8 mouse cellular contexts compared by ENCODE assay signal in the genomic region with DNA sequence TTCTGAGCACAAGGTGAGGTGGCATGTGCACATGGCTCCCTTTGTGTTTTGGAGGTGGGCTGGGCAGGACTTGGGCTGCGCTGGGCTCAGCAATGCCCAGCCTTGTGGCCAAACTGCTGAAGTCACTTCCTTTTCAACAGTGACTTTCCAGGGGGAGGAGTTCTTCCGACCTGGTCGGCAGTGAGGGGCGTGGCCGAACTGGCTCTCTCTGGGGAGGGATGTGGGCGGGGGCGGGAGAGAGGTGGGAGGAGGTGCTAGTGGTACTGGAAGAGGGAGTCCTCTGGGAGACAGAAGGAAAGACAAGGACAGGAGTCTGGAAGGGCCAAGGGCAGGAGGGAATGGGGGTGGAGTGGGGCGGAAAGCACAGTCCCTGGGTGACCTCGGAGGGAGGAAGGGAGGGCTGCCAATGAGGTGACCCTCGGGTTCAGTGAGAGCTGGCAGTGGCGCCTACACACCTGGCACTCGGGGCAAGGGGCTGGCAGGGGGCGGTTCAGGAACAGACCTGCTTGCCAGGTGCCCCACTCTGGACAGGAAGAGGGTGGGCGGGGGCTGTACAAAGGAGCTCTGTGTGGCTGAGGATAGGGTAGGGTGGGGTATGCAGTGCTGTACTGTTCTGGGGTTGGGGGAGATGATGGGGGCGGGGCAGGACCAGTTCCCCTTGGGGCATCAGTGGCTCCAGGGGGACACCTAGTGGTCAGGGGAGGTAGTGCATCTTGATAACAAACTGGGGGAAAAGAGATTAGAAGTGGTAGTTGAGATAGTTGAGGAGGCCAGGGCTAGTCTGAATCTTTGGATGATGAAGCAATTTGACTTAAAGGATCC. TPM values are rescaled to one million over a fixed set of nuclear protein-coding genes. Genes with fewer than 3 reads are reported as not detected.
DNase-seq lines count a peak whose midpoint lies in the region; ATAC-seq and TF ChIP-seq lines count a peak whose summit lies in the region.

No protein-coding gene starts in this region.

- H3K4me3 ChIP-seq in embryonic facial prominence, embryonic 10.5 days: peak overlapping the region; percentile 46
- H3K4me3 ChIP-seq in intestine, postnatal 0 days (ENCODE audit: low read depth, low read length): peak overlapping the region; percentile 17; the same call in 1 of the 2 replicates
- H3K4me3 ChIP-seq in liver, embryonic 11.5 days (ENCODE audit: low read depth, low read length): peak overlapping the region; percentile 30
- H3K4me3 ChIP-seq in testis, adult 2 months (ENCODE audit: control insufficient read depth, low read depth, low read length): no peak overlapping the region

- ATAC-seq in intestine, postnatal 0 days: peak; percentile 76
- ATAC-seq in liver, embryonic 11.5 days (replicated peaks; ENCODE audit: low FRiP score): peak; percentile 45
- ATAC-seq in monocyte, adult 5-6 weeks (replicated peaks; ENCODE audit: insufficient number of reproducible peaks, low FRiP score, low TSS enrichment, poor library complexity, severe bottlenecking): peak; percentile 65

- H3K9ac ChIP-seq in intestine, postnatal 0 days (ENCODE audit: low read depth, low read length): no peak overlapping the region
- H3K9ac ChIP-seq in liver, embryonic 11.5 days (ENCODE audit: low read depth, low read length): 0 out of 2 replicates have a peak overlapping the region, but pooled peaks have one; percentile 11

- peak overlapping the region; percentile 58 for H3K4me2 ChIP-seq in intestine, postnatal 0 days (replicated peaks; ENCODE audit: low read depth)
- peak overlapping the region; percentile 71 for H3K4me2 ChIP-seq in liver, embryonic 11.5 days

- DNase-seq in B cell, adult 2 months: peak; percentile 92 to 93
- peak; percentile 92 for DNase-seq in adrenal gland, adult 2 months
- peak; percentile 85 for DNase-seq in embryonic facial prominence, embryonic 10.5 days (ENCODE audit: low spot score)
- peak; percentile 99 for DNase-seq in heart, adult 11 months
- peak; percentile 83 for DNase-seq in liver, embryonic 11.5 days (ENCODE audit: low spot score)

- H3K4me1 ChIP-seq in embryonic facial prominence, embryonic 10.5 days: peaks cover 89% of the 10 kb centered on the region
- H3K4me1 ChIP-seq in intestine, postnatal 0 days (replicated peaks; ENCODE audit: control insufficient read depth, insufficient read depth, low read length): peaks cover 22% of the 10 kb centered on the region
- H3K4me1 ChIP-seq in liver, embryonic 11.5 days (replicated peaks; ENCODE audit: control insufficient read depth, insufficient read depth, low read length): peaks cover 64% of the 10 kb centered on the region
- peaks cover 4% of the 10 kb centered on the region; the same call in 1 of the 2 replicates for H3K4me1 ChIP-seq in testis, adult 2 months (ENCODE audit: control insufficient read depth, insufficient read depth, low read length)

- 2% methylated on average over 15 of the region's 15 CpGs for WGBS in embryonic facial prominence, embryonic 10.5 days
- 4% methylated on average over 15 of the region's 15 CpGs for WGBS in intestine, postnatal 0 days
- WGBS in liver, embryonic 11.5 days: 3% methylated on average over 14 of the region's 15 CpGs

- H3K27me3 ChIP-seq in embryonic facial prominence, embryonic 10.5 days (replicated peaks; ENCODE audit: low read depth, poor library complexity, severe bottlenecking): no peaks in the 10 kb centered on the region
- H3K27me3 ChIP-seq in intestine, postnatal 0 days (replicated peaks; ENCODE audit: control insufficient read depth, insufficient read depth, low read length): no peaks in the 10 kb centered on the region
- no peaks in the 10 kb centered on the region for H3K27me3 ChIP-seq in liver, embryonic 11.5 days (replicated peaks; ENCODE audit: control insufficient read depth, insufficient read depth, low read length)
- H3K27me3 ChIP-seq in testis, adult 2 months (ENCODE audit: control insufficient read depth, insufficient read depth, low read length): no peaks in the 10 kb centered on the region

- TF ChIP-seq CTCF in intestine, postnatal 0 days (IDR thresholded peaks at IDR 0.05; ENCODE audit: low read depth): peak; percentile 88
- peak; percentile 75; the same call in 1 of the 2 replicates for TF ChIP-seq CTCF in testis, adult 2 months (IDR thresholded peaks at IDR 0.05; ENCODE audit: control insufficient read depth, insufficient read depth, insufficient replicate concordance, low read depth, low read length)

- H3K36me3 ChIP-seq in embryonic facial prominence, embryonic 10.5 days (replicated peaks): peaks cover 73% of the 10 kb centered on the region
- H3K36me3 ChIP-seq in intestine, postnatal 0 days (ENCODE audit: control insufficient read depth, insufficient read depth): peaks cover 12% of the 10 kb centered on the region
- peaks cover 8% of the 10 kb centered on the region for H3K36me3 ChIP-seq in liver, embryonic 11.5 days (ENCODE audit: control insufficient read depth, insufficient read depth, low read length)
- no peaks in the 10 kb centered on the region; the same call in 1 of the 2 replicates for H3K36me3 ChIP-seq in testis, adult 2 months (ENCODE audit: control insufficient read depth, insufficient read depth, low read length)

- TF ChIP-seq POLR2A in testis, adult 2 months (IDR thresholded peaks at IDR 0.05; ENCODE audit: control insufficient read depth, low read depth, low read length): no peak

- H3K9me3 ChIP-seq in embryonic facial prominence, embryonic 10.5 days: no peaks in the 10 kb centered on the region
- H3K9me3 ChIP-seq in intestine, postnatal 0 days (ENCODE audit: control insufficient read depth): no peaks in the 10 kb centered on the region
- H3K9me3 ChIP-seq in liver, embryonic 11.5 days (ENCODE audit: control insufficient read depth, low read length): no peaks in the 10 kb centered on the region

- peak overlapping the region; percentile 83 for H3K27ac ChIP-seq in embryonic facial prominence, embryonic 10.5 days (replicated peaks)
- peak overlapping the region; percentile 83 for H3K27ac ChIP-seq in intestine, postnatal 0 days (ENCODE audit: low read depth, low read length)
- peak overlapping the region; percentile 92 for H3K27ac ChIP-seq in liver, embryonic 11.5 days (ENCODE audit: low read depth, low read length)
- H3K27ac ChIP-seq in testis, adult 2 months (ENCODE audit: control insufficient read depth, insufficient read depth, low read depth, low read length): no peak overlapping the region

RNA-seq across cellular contexts. Expression of a gene that starts 45.2 kb away (rescaled TPM):
- 10 to 100 TPM; 64.3 to 88.3 TPM for total RNA-seq in adrenal gland, adult 2 months (2021)
- 78.1 and 88.7 TPM in 2 replicates for polyA plus RNA-seq in adrenal gland, adult 2 months (2012; rRNA removed)
- 11.5 and 11.6 TPM in 2 replicates for polyA plus RNA-seq in embryonic facial prominence, embryonic 10.5 days (2016; fragmentation: Nextera tagmentation; extraction: Ambion mirVana)
- 2.4 and 3.1 TPM in 2 replicates for polyA plus RNA-seq in intestine, postnatal 0 days (2015; fragmentation: Nextera tagmentation; extraction: Ambion mirVana)
- polyA plus RNA-seq in liver, embryonic 11.5 days (2014; fragmentation: Nextera tagmentation; extraction: Ambion mirVana): 5.1 and 6.1 TPM in 2 replicates
- total RNA-seq in monocyte, adult 5-6 weeks (2017): 2.8 to 13.7 TPM (median 3.3 TPM) in 3 replicates
- 59.1 and 65.0 TPM in 2 replicates for polyA plus RNA-seq in testis, adult 2 months (2012; rRNA removed)
